Mouse (Mus musculus) lung, adult 2 months (tissue): ENCODE measurements around the gene Gm13290.

Experiments used
- CTCF ChIP-seq: fragments of 200-500 bp; IDR thresholded peaks from 2 replicates; pipeline ENCODE4 v1.5.1; 2011; ENCODE audit warnings: mild to moderate bottlenecking, low read length, control low read depth; ENCODE audit not compliant: insufficient read depth
- POLR2A ChIP-seq: fragments of 200-500 bp; IDR thresholded peaks from 2 replicates; pipeline ENCODE4 v1.6.1; 2011; ENCODE audit warnings: low read depth, mild to moderate bottlenecking, control low read depth, low read length, borderline replicate concordance; ENCODE audit errors: extremely low read depth

GRCm38 (mm10) chr4:88744207-88744606, 29.4 kb upstream of the Gm13290 start:
- TF ChIP-seq CTCF (peak; percentile 37; the same call in 1 of the 2 replicates), POLR2A (no peak)
